Mouse (Mus musculus): ENCODE results near the gene Map3k20. TPM values are rescaled to one million over a fixed set of nuclear protein-coding genes. Genes with fewer than 3 reads are reported as not detected.

Map3k20 gene
- polyA plus RNA-seq, 1 experiment from 2014 or later: 4.8 TPM

DNA sequence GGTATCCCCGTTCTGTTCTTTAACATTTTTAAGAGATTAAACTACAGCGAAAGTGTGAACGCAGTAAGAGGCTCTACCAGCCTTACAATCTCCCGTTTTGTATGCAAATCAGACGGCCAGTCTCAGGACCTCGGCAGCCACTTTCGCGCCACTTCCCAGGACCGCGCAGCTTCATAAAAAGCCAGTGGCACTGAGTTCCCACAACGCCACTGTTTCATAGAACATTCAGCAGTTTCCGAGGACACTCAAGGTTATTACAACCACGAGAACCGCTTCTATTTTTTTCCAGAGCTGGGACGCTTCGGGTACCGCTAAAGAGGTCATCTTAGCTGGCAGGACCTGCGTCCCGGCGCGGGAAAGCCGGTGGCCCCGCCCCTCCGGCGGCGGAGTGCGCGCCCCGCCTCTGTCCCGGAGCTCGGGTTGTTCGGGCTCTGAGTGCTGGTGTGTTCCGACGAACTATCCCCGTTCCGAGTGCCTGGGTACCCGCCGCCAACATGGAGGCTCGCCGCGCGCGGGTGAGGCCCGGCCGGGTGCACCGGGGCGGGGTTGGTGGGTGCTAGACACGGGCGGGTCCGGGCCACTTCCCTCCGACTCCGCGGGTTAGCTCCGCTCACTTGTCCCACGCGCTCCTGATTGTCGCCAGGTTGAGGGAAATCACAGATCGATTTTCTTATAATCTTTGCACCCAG lies 190.5 kb downstream of the Map3k20 start, which contains the start of gene Cdca7:
Gene Cdca7, plus strand, starts transcription at position 363 of the 689 bp plus-strand sequence.
- peak within 1 kb of the TSS; percentile 92 for H3K4me2 ChIP-seq (ENCODE audit: low read depth, low read length)
- H3K9ac ChIP-seq (replicated peaks): peak within 1 kb of the TSS; percentile 79
- H3K27ac ChIP-seq (ENCODE audit: low read depth): peak within 1 kb of the TSS; percentile 94
- H3K4me1 ChIP-seq (ENCODE audit: insufficient read depth): peaks cover 29% of the 10 kb centered on the region
- no peaks in the 10 kb centered on the region for H3K9me3 ChIP-seq (ENCODE audit: low read length)
- DNase-seq (peak; percentile 87), ATAC-seq (peak; percentile 88)
- peak within 1 kb of the TSS; percentile 87 for H3K4me3 ChIP-seq (ENCODE audit: low read depth, low read length)
- H3K36me3 ChIP-seq (replicated peaks; ENCODE audit: insufficient read depth, low read length): peaks cover 10% of the 10 kb centered on the region
- H3K27me3 ChIP-seq (ENCODE audit: insufficient read depth, low read length): no peaks in the 10 kb centered on the region
- WGBS (ENCODE audit: insufficient replicate concordance): under 1% methylated on average over 43 of the region's 58 CpGs
- TF ChIP-seq EP300 (IDR thresholded peaks at IDR 0.05; ENCODE audit: low read depth): peak; percentile 98
- TF ChIP-seq CTCF (IDR thresholded peaks at IDR 0.05; ENCODE audit: low read depth): no peak

DNA sequence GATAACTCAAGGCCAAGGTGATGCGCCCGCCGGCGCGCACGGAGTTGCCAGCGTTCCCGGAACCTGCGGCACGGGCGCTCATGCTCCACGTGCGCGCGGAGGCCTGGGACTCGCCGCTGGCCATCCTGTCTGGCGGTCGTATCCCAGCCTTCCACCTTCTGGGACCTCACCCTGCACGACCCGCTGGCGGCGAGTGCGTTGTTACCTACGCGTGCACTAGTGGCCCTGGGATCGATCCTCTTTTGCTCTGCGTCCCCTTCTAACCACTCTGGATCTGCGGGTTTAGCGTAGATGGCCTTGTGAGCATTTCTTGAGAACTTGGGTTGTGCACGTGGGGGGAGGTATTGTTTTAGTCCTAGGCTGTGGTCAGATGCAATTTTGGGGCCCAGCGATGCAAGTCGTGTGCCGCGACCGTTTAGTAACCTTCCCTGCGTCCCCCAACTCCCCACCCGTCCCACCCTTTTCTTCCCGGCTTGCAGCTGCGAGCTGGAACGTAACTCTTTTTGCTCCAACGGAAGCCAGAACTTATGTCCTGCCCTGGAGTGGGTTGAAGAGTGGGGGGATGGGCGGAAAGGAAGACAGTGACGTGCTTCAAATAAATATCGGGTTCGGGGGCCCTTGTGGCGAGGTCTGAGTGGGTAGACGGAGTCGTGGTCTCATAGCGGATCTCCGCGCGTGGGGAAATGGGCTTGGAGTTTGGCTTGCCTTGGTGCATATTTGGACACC lies 191.2 kb downstream of the Map3k20 start:
- WGBS (ENCODE audit: insufficient replicate concordance): under 1% methylated on average over 53 of the region's 53 CpGs
- Histone ChIP-seq H3K4me2 (ENCODE audit: low read depth, low read length) (peak overlapping the region; percentile 92), H3K36me3 (replicated peaks; ENCODE audit: insufficient read depth, low read length) (peaks cover 15% of the 10 kb centered on the region), H3K9me3 (ENCODE audit: low read length) (no peaks in the 10 kb centered on the region), H3K27ac (ENCODE audit: low read depth) (peak overlapping the region; percentile 94), H3K4me3 (ENCODE audit: low read depth, low read length) (peak overlapping the region; percentile 87), H3K27me3 (ENCODE audit: insufficient read depth, low read length) (no peaks in the 10 kb centered on the region), H3K9ac (replicated peaks) (peak overlapping the region; percentile 79), H3K4me1 (ENCODE audit: insufficient read depth) (peaks cover 29% of the 10 kb centered on the region)
- DNase-seq (peak; percentile 55), ATAC-seq (peak; percentile 70)
- TF ChIP-seq CTCF (IDR thresholded peaks at IDR 0.05; ENCODE audit: low read depth): no peak
- no peak for TF ChIP-seq EP300 (IDR thresholded peaks at IDR 0.05; ENCODE audit: low read depth)

DNA sequence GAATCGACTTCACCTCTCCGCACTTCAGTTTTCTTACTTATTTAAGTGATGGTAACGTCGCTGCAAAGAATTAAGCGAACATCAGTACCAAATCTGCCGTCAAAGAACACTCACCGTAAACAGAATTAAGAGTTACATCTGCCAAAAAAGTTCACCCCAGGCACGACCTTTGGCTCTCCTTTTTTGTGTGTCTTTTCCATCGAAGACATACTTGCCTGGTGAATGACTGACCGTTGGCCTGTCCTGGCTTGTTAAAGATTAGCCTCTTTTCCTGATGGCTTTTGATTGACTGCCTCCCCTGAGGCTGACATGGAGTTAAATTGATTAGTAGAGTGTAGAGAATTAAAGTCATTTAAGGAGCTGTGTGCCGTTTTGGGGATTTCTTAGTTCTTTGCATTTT lies 191.8 kb downstream of the Map3k20 start:
- no peaks in the 10 kb centered on the region for H3K9me3 ChIP-seq (ENCODE audit: low read length)
- DNase-seq (peak; percentile 22), ATAC-seq (no peak)
- peaks cover 21% of the 10 kb centered on the region for H3K36me3 ChIP-seq (replicated peaks; ENCODE audit: insufficient read depth, low read length)
- peaks cover 29% of the 10 kb centered on the region for H3K4me1 ChIP-seq (ENCODE audit: insufficient read depth)
- H3K27ac ChIP-seq (ENCODE audit: low read depth): no peak overlapping the region
- no peak for TF ChIP-seq CTCF (IDR thresholded peaks at IDR 0.05; ENCODE audit: low read depth)
- TF ChIP-seq EP300 (IDR thresholded peaks at IDR 0.05; ENCODE audit: low read depth): no peak
- WGBS (ENCODE audit: insufficient replicate concordance): 2% methylated on average over 11 of the region's 11 CpGs
- H3K27me3 ChIP-seq (ENCODE audit: insufficient read depth, low read length): no peaks in the 10 kb centered on the region
- peak overlapping the region; percentile 87 for H3K4me3 ChIP-seq (ENCODE audit: low read depth, low read length)
- peak overlapping the region; percentile 92 for H3K4me2 ChIP-seq (ENCODE audit: low read depth, low read length)
- H3K9ac ChIP-seq (replicated peaks): peak overlapping the region; percentile 79

DNA sequence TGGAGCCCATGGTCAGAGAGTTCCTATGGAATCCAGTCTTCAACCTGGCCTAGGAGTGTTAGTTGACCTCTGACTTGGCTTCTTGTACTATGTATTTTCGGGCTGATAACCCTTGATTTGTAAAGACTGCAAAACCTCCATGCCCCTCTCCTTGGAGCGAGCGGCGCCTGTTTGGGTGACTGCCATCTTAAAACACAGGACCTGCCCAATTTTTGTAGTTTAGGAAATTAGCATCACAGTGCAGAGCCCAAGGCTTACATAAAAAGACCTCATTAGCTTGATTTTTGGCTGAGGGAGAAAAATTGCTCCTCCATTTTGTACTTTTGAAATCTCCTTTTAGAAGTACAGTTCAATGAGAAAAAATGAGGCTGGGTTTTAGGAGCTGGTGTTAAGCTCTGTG lies 192.7 kb downstream of the Map3k20 start:
- H3K27me3 ChIP-seq (ENCODE audit: insufficient read depth, low read length): no peaks in the 10 kb centered on the region
- 0 out of 2 replicates have a peak overlapping the region, but pooled peaks have one; percentile 79 for H3K9ac ChIP-seq (replicated peaks)
- no peak overlapping the region for H3K27ac ChIP-seq (ENCODE audit: low read depth)
- 84% methylated on average over 4 of the region's 4 CpGs for WGBS (ENCODE audit: insufficient replicate concordance)
- H3K4me1 ChIP-seq (ENCODE audit: insufficient read depth): peaks cover 29% of the 10 kb centered on the region
- H3K36me3 ChIP-seq (replicated peaks; ENCODE audit: insufficient read depth, low read length): peaks cover 30% of the 10 kb centered on the region
- no peak for DNase-seq
- no peaks in the 10 kb centered on the region for H3K9me3 ChIP-seq (ENCODE audit: low read length)
- TF ChIP-seq EP300 (IDR thresholded peaks at IDR 0.05; ENCODE audit: low read depth) (no peak), CTCF (IDR thresholded peaks at IDR 0.05; ENCODE audit: low read depth) (no peak)
- peak overlapping the region; percentile 87; the same call in 1 of the 2 replicates for H3K4me3 ChIP-seq (ENCODE audit: low read depth, low read length)
- H3K4me2 ChIP-seq (ENCODE audit: low read depth, low read length): peak overlapping the region; percentile 92
- ATAC-seq: no peak

DNA sequence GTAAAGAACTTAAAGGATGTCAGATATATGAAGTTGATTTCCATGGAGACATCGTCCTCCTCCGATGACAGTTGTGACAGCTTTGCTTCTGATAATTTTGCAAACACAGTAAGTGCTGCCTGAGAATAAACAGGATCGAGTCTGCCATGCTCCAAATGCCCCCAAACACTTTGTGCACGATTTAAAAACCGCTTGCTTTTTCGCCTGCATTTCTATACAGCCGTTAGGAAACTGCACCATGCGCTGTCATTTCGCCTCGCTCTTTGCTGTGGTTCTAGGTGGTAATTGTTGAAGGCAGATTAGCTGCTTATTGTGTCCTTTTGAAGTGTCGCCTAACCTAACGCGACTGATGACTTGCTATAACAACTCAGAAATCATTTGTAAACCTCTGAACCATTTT lies 193.5 kb downstream of the Map3k20 start:
- ATAC-seq (no peak), DNase-seq (no peak)
- H3K4me3 ChIP-seq (ENCODE audit: low read depth, low read length): no peak overlapping the region
- WGBS (ENCODE audit: insufficient replicate concordance): 78% methylated on average over 13 of the region's 13 CpGs
- H3K36me3 ChIP-seq (replicated peaks; ENCODE audit: insufficient read depth, low read length): peaks cover 38% of the 10 kb centered on the region
- peak overlapping the region; percentile 92 for H3K4me2 ChIP-seq (ENCODE audit: low read depth, low read length)
- no peak overlapping the region for H3K27ac ChIP-seq (ENCODE audit: low read depth)
- no peaks in the 10 kb centered on the region for H3K27me3 ChIP-seq (ENCODE audit: insufficient read depth, low read length)
- peaks cover 26% of the 10 kb centered on the region for H3K4me1 ChIP-seq (ENCODE audit: insufficient read depth)
- TF ChIP-seq EP300 (IDR thresholded peaks at IDR 0.05; ENCODE audit: low read depth) (no peak), CTCF (IDR thresholded peaks at IDR 0.05; ENCODE audit: low read depth) (no peak)
- H3K9me3 ChIP-seq (ENCODE audit: low read length): no peaks in the 10 kb centered on the region
- no peak overlapping the region for H3K9ac ChIP-seq (replicated peaks)

DNA sequence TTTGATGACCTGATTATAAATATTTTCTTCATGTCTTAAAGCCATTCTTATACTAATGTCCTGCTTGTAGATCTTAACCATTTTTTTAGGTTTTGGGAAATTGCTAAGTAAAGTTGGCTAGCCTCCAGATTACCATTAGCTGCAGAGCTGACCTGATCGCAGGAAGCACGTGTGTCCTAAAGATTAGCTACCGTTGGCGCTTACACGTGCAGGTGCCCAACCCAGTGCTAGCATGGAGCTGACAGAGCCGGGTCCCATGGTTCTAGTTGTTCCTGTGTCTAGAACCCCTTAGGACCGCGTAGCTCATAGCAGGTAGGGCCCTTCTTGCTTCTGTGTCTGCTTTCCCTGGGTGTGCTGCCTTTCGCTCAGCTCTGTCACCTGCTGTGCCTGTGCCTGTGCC lies 194.4 kb downstream of the Map3k20 start:
- ATAC-seq: no peak
- WGBS (ENCODE audit: insufficient replicate concordance): 63% methylated on average over 9 of the region's 9 CpGs
- no peaks in the 10 kb centered on the region for H3K9me3 ChIP-seq (ENCODE audit: low read length)
- H3K36me3 ChIP-seq (replicated peaks; ENCODE audit: insufficient read depth, low read length): peaks cover 47% of the 10 kb centered on the region
- H3K27me3 ChIP-seq (ENCODE audit: insufficient read depth, low read length): no peaks in the 10 kb centered on the region
- no peak overlapping the region for H3K27ac ChIP-seq (ENCODE audit: low read depth)
- no peak overlapping the region for H3K4me3 ChIP-seq (ENCODE audit: low read depth, low read length)
- no peak overlapping the region for H3K9ac ChIP-seq (replicated peaks)
- TF ChIP-seq EP300 (IDR thresholded peaks at IDR 0.05; ENCODE audit: low read depth): peak; percentile 48; the same call in 1 of the 2 replicates
- no peak for TF ChIP-seq CTCF (IDR thresholded peaks at IDR 0.05; ENCODE audit: low read depth)
- H3K4me2 ChIP-seq (ENCODE audit: low read depth, low read length): peak overlapping the region; percentile 92
- DNase-seq: no peak
- H3K4me1 ChIP-seq (ENCODE audit: insufficient read depth): peaks cover 21% of the 10 kb centered on the region

Measured in liver, postnatal 0 days (tissue).